Mouse (Mus musculus): ENCODE results near the gene Grb10.
A peak's percentile ranks its signal among the peaks of the same experiment; 100 is the strongest.

Gene Grb10

DNA sequence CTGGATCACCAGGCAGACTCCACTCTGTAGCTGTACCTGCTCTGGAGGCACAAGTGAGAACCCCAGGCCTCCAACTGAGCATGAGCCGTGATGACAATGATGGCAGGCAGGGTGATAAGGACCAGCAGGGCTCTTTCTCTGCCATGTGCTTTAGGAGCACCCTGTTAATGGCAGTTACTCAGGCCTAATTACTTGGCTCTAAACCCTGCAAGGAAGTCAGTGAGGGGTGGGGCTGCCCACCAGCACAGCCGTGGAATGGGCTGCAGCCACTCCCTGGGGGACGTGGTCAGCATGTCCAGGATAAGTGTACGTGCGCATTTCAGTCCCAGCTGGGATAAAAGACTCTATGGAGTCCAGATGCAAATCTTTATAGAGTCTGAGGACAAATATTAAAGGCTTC is 5.7 kb downstream of the Grb10 start:
- DNase-seq (ENCODE audit: low read depth), result peak; percentile 11

DNA sequence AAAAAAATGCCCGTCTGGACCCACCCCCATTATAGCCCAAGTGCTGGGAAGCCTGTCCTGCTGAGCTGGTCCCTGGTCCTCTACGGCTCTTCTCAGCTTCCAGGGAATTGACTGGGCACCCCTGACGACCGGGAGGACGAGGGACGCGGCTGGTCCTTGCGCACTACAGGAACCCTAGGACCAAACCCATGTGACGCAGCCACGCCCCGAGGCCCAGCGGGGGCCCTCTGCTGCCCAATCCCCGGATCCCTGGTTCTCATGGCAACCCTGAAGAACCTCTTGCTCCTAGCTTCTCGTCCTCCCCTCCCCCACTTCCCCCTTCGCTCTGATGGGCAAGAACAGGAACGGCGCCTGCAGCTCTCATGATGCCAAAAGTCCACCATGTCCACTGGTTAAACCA is 11.8 kb downstream of the Grb10 start:
- DNase-seq (ENCODE audit: low read depth), result no peak

DNA sequence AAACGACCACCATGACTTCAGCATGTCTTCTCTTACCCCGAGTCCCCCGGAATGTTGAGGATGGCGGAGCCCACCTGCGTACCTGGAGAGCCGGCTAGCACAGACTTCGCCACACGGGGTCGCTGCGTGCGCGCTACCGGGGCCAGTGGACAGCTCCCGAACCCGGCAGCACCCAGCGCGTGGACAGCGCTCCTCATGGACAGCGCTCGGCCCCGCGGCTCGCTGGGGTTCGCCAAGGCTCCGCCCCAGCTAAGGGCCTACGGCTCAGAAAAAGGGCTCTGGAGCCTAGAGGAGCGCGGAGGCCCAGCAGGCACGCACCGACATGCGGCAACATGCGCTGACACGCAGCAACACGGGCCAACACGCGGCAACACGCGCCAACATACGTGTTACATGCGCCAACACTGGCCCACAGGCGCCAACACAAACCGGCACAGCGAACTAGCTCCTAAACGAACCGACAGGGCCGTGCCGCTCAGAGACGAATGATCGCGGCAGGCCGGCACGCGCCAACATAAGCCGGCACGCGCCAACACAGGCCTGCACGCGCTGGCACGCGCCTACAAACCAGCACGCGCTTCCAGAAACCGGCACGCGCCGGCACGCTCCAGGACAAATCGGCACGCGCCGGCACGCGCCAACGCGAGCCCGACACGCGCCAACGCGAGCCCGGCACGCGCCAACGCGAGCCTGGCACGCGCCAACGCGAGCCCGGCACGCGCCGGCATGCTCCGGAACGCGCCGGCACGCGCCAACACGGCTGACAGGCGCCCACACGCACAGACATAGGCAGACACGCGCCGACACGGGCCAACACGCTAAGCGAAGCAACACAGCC is 12.5 kb downstream of the Grb10 start:
- DNase-seq (ENCODE audit: low read depth), result peak; percentile 20

DNA sequence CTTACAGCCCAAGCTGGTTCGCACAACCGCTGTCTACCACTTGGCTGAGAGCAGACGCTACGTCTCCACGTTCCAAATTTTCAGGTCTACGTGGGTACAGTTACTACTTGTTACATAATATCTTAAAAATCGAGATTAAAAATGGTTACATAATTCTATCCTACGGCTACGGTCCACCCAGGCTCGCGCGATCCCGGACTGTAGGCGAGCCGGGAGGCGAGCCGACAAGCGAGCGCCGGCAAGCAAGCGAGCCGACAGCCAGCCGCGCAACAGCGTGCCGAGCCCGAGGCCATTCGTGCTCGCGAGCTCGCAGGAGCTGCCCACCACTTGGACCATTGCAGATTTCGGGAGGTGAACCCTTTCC is 13.1 kb downstream of the Grb10 start:
- no peak for DNase-seq (ENCODE audit: low read depth)

DNA sequence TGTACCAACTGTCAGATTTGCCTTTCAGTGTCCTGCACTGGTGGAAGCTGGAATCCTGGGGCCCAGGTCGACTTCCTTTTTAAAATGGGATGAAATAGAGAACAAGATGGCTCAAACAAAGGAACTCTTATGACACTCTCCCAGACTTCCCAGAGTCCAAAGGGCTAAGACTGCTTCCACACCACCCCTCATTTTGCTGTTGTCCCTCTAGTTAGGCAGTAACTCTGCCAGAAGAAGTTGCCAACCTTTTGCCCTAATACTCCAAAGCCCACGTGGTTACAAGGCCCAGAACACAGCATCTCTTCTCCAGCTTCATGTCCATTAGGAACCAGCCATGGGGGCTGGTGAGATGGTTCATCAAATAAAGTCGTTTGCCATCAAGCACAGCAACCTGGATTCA is 15.4 kb downstream of the Grb10 start:
- no peak for DNase-seq (ENCODE audit: low read depth)

DNA sequence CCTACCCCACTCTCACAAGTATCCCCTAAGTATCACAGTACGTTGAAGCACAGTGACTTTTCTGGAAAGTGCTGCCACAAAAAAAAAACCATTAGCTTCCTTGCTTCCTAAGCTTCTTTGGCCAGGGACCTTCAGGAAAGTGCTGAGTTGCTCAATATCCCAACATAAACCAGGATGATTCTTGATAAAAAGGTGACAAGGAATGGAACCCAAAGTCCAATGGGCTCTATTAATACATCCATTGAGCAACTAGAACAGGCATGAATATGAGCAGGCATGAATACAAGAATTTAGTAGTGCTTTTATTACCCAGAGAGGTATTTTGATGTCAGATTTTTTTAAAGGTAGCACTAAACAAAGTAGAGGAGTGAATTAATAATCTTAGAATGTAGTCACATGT is 18.8 kb downstream of the Grb10 start:
- no peak for DNase-seq (ENCODE audit: low read depth)

DNA sequence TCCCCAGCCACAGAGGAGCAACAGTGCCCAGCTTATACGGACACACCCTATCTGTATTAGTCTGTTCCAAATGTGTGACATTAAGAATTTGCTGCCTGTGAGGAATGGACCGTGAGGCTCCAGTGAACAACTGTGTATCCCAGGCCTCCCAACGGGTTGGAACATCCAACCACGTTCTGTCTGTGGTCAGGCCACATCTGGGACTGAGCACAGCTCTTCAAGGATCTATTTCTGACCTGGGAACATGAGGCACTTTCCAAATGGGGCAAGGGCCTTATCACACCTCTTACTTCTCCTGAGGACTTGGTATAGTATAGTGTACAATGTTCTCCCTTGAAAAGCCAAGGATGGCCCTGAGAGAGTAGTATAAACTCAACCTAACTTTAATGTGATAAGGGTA is 19.9 kb downstream of the Grb10 start:
- no peak for DNase-seq (ENCODE audit: low read depth)

DNA sequence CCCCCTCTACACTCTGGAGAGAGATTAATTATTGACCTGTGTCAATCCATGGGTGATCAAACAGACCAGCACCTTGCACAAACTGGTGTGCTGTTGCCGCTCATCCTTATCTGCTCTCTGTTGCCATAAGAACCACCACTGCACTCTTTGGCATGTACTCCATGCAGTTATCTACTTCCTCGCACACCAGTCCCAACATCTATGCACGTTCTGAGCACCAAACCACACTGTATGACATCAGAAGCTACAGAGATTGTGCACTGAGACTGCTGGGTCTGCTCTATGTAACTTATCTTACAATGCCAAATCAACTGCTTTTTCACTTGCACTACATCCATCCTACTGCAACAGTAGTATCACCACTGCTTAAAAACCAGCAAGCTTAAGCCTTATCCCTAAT is 28.4 kb downstream of the Grb10 start:
- no peak for DNase-seq (ENCODE audit: low read depth)

DNA sequence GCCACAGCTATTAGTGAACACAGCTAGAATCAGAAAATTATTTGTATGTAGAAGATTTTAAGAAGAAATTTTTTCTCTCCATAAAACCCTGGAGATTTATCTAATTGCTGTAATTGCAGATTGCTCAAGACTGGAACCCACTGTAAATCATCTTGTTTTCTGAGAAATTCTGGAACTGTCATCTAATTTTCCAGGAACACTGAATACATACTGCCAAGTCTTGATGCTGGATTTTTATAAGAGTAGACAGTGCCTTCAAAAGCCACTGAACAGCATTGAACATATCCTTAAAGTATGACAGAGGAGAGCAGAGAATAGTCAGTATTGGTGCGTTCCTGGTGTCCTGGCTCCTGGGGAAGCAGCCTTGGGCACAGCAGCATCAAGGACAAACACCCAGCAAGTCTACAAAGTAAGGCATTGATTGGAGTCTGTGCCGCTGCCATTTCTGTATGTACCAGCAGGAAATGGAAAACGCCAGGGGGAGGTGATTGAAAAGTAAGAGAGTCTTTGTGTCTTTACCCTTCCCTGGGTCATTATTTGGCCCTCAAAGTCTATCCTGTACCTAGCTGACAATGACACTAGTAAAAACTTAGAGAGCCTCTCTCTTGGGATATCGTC is 38.1 kb downstream of the Grb10 start:
- DNase-seq (ENCODE audit: low read depth), result peak; percentile 6

DNA sequence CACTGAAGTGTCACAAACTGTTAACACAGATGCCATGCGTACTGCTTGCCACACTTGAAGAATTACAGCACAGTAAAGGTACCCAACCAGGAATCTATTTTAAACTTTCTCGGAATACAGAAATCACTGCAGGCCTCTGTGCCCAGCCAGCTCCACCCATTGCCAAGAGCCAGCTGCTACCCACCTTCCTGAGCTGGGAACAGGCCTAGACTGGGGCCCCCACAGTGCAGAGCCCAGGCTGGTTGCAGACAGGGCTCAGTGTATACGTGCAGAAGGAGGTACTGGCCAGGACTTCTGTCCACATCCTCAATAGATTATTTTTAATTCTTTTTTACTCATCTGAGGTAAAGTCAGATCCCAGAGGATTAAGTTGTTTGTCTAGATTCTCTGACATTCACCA is 39.6 kb downstream of the Grb10 start:
- DNase-seq (ENCODE audit: low read depth), result no peak

DNA sequence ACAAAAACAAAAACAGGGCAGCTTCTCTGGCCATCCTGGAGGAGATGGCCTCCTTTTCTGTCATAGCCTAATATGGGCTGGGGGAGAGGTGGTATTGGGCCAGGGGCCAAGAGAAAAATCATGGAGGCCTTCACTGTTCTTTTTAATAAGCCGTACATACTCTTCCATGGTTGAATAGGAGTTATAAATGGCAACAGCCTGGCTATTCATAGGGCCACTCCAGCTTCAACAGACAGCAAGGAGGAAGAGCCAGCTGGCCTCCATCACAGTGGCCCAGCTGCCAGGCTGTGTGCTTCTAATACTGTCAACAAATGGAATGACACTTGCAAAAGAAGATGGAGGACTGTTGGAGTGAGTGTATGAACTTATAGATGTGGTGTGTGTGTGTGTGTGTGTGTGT is 41.4 kb downstream of the Grb10 start:
- DNase-seq (ENCODE audit: low read depth), result no peak

DNA sequence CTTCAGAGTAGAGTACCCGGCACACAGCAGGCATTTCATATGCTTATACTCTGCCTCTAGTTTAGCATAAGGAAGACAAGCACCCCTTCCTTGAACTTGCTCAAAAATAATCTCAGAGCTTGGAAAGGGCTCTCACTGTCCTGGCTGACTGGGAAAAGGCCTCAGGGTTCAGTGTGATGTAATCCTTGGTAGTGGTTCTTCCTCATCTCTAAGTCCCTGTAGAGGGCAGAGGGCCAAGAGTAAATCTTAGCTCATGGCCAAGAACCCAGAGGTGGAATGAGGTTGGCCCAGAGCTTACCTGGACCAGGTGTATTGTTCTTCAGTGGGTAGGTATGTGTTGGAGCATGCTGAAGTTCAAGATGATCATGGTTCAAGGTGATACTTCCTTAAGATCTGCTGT is 43.1 kb downstream of the Grb10 start:
- no peak for DNase-seq (ENCODE audit: low read depth)

DNA sequence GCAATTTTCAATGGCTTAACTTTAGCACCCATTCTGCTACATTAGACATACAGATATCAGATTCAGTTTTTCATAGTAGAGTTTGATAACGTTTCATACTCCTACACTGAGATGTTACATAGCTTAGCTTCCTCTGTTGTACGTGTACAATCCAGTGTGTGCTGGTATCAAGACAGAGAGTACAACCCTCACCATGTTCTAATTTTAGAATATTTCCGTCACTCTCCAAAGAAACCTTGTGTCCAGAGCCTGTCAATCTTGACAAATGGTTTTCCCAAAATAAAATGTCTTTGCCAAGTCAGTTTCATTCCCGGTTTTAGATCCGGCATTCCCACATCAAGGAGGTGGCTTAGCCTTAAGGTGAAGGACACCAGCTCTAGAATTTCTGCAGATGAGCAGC is 44.7 kb downstream of the Grb10 start:
- DNase-seq (ENCODE audit: low read depth), result no peak

DNA sequence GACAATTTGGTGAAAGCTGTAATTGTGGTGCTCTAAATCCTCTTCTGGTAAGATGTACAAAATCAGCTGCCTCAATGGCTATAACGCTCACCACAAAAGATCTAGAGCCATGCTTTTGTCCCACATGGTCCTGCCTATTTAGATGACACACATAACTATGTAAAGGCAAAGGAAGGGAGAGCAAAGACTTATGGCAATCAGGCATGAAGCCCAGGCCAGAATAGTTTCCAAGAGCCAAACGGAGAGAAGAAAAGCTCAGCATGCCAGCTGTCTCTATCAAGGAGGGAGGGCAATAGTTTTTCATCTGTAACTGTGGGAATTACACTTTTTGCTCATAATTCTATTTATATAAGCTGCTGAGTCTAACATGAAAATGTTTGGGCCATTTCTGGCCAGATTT is 45.3 kb downstream of the Grb10 start:
- DNase-seq (ENCODE audit: low read depth), result no peak

DNA sequence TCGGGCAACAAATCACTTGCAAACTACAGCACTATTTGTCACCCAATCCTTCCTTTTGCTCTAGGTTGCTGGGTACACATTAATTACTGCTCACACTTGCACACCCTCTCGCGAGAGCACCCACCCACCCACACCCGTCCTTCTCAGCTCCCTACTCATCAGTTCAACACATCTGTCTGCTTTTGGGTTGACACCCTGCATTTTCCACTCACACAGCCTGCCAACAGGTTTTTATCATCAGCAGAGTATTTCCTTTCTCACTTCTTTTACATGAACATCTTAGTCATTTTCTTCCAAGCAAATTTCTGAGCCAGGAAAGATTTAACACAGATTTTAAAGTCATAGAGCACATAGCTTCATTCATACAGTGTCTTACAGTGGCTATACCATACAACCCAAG is 48.6 kb downstream of the Grb10 start:
- DNase-seq (ENCODE audit: low read depth), result no peak

DNA sequence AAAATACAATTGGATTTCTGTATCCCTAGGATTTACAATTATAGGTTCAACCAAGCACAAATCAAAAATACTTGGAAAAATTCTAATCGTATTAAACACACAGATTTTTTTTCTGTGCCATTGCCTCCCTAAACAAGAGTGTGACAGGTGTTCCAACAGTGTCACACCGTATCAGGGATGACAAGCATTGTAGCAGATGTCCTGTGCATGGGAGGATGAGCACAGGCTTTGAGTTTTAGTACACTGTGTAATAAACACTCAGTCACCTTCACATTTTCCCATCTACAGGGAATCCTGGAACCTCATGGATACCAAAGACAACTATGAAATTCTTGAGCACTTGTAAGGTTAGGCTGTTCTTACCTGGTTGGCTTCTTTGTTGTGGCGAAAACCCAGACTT is 51.2 kb downstream of the Grb10 start:
- no peak for DNase-seq (ENCODE audit: low read depth)

DNA sequence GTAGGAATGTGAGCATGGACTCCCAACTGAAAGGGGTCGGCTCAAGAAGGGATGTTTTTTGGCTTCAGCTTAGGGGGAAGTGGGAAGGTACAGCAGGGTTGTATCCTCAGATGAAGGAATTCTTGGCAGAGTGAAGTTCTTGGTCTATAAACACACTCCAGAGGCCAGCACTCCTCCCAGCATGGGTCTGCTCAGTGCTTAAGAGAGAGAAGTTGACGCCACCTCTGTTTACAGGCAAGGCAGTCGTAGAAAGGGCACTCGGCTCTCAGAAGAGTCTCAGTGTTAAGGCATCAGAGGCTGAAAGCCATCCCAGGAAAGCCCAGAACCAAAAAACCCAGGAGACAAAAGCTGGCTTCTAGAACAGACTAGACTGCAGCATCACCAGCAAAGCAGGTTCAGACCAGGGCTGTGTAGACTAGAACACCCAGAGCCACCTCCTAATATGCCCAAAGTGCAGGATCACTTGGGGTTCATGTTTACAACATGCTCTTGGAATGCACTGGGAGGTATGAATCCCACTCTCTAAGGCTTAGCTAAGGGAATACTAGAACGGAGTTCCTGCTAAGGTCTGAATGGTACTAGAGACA is 59.8 kb downstream of the Grb10 start:
- no peak for DNase-seq (ENCODE audit: low read depth)

DNA sequence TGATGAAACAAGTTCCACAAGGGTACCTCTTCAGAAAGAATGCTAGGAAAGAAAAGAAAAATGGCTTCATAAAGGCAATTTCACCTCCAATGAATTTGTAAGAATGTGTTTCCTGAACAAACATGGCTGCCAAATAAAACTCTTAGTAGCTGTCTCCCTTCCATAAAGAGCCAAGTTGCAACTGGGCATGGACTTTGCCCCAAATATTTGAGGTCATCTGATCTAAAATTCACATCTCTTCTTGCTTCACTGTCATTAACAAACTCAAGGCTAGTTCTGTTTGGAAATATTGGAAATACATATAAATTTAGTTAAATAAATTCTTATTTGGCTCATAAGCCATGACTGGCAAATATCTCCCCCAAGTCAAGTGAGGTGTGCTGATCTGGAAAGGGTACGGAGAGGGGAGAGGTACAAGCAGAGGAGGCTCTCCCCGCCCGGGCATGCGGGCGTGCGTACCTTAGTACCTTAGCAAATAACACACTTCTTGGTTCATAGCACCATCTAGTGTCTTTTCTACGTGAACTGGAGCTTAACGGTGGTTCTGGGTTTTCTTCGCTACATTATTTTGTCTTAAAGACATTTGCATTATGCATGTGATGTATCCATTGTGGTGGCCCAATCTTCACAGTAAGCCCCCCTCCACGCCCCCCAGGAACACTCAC is 63.8 kb downstream of the Grb10 start:
- DNase-seq (ENCODE audit: low read depth), result peak; percentile 66

DNA sequence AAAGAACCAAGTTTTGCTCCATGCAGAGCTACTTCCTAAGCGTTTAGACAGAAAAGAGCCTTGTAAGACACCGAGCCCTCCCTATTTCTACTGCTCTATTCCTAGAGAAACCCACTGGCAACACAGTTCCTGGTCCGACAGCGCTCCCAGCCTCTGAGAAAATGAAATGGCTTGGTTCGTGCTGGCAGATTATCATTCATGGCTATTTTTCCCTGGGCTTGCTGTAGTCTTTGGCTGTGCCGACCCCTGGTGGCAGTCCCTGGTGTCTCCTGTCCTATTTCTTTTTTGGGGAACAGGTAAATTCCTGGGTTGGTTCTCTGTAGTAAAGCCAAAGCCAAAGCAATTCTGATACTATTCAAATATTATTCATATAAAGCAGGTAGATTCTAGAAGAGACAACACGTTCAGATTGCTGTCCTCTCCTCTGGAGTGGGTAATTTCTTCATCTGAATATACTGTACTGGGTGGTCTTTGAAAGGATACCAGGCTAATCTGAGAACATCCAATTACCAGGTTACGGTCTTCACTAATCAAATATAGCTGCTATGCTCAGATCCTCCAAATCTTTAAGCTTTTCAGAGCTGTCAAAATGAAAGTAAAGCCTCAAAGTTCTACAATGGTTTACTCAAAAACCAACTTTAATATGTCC is 65.0 kb downstream of the Grb10 start:
- DNase-seq (ENCODE audit: low read depth), result peak; percentile 89

DNA sequence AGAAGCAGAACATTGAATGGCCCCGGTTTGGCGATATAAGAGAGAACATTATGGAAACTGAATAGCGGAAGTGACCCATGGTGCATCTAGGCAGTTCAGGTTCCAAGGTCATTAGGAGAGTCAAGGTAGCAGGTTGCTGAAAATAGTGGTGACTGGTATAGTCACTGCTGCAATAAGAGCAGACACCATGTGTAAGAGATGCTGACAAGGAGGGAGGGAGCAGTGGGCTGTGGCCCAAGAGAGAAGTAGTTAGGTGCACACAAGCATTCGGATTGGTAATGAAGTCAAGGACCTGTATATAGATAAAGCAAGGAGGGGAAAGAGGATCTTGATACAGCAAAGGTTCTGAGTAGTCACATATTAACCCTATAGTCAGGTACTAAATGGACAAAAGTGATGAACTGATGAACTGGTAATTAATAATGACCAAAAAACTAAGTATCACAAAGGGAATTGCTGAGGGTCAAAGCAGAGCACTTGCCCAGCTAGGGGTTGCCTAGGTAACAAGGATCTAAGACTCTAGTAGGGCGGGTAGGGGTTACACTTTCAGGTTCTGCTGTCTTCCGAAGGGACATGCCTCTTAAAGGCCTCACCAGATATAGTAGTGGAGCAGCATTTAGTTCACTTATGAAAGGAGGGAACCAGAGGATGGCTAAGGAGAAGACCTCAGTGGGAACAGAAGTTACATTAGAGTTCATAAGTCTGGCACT is 65.9 kb downstream of the Grb10 start:
- DNase-seq (ENCODE audit: low read depth), result no peak

DNA sequence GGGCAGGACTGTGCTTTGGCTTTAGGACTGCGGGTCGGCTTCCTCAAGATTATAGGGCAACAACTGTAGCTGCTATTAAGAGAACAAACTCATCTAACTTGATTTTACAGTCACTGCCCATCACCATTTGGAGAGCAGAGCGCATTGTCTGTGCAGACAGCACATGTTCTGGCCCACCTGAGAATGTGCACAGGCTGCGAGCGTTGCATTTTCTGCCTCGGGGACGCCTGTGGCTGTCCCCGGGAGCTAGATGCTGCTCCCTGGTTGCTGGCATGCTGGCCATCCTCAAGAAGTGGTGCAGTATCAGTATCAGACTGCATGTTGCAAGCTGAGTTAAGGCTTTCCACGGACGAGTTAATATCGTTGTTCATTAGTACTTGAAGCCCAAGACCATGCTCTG is 68.2 kb downstream of the Grb10 start:
- DNase-seq (ENCODE audit: low read depth), result no peak

DNA sequence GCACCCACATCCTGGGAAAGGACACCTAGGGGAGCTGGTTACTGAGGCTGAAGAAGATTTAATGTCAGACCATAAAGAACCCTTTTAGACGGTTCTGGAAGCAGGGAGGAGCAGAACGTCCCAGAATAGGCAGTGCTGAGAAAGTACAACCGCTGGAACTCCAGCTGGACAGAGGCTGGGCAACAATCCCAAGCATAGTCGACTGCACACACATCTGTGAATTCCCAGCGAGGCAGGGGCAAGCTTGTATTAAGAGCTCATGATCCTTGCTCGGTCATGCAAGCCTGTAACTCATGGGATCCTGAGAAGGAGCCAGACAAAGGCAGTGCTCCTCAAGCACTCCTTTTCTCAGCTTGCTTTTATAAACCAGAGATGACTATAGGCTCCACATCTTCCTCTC is 69.7 kb downstream of the Grb10 start:
- DNase-seq (ENCODE audit: low read depth), result peak; percentile 75

Data from NIH3T3 (cell line).